Mouse (Mus musculus): ENCODE measurements around the gene Agbl4. TPM values are rescaled to one million over a fixed set of nuclear protein-coding genes. Genes with fewer than 3 reads are reported as not detected.

Gene Agbl4
- polyA plus RNA-seq, 1 experiment, result 0.21 TPM

DNA sequence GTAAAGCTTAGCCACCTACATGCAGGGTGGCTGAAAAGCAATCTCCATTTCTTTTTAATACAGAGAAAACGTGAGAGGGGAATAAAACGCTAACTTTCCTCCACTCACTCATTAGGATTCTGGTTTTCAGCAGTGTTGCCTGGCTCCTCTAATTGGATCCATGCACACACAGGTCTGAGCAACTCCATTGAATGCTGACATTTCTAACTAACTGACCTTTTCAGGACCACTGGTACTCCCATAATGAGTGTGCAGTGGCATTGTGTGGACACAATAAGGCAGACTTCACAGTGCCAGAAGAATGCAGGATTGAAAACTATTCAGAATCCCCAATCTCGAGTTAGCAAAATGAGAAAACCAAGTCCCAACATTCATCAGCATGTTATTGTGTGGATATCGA is 952.5 kb downstream of the Agbl4 start:
- no peaks in the 10 kb centered on the region for H3K4me1 ChIP-seq (ENCODE audit: control insufficient read depth, insufficient read depth, low read length)
- H3K4me3 ChIP-seq (replicated peaks; ENCODE audit: extremely low read depth, low read depth, low read length), result no peak overlapping the region
- 86% methylated on average over 4 of the region's 4 CpGs for WGBS
- DNase-seq, result no peak
- TF ChIP-seq POLR2A (IDR thresholded peaks at IDR 0.05; ENCODE audit: borderline replicate concordance, extremely low read depth, low read depth, low read length) (no peak), CTCF (IDR thresholded peaks at IDR 0.05; ENCODE audit: insufficient read depth, low read length) (no peak)

DNA sequence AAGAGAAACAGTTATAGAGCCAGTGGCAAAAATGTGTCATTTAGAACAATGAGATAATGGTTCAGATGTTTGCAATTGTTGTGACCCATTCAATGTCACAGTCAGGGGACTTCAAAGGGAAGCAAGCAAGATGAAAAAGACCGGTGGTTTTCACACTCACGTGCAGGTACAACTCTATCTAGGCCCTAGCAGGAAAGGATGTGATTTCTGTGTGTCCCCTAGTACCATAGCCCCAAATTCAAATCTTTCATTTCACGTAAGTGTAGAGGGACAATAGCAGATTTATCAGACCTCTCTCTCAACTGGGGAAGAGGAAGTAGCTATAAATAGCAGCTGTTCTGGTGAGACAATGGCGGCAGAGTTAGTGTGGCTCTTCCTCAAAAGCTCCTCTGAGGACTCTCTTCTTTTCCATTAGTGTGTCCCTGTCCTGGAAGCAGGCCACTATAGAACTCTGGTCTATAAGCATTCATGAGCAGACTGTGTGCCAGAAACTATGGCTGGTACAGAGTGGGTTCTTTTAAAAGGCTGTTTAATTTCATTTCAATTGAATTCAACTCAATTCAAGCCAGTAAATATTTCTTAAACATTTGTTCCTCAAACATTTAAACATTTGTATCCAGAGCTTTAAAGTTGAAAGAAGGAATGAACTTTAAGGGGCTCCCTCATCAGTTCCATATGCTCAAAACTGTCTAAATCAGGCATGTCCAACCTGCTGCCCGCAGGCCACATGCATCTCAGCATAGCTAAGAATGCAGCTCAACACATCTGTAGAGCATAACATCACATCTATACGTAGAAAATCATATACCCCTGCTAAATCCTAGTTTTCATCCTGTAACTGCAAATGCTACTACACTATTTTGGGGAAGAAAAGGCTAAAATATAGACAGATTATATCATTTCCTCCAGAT is 953.4 kb downstream of the Agbl4 start:
- 49% methylated on average over 6 of the region's 6 CpGs for WGBS
- DNase-seq, result no peak
- no peak overlapping the region for H3K4me3 ChIP-seq (replicated peaks; ENCODE audit: extremely low read depth, low read depth, low read length)
- H3K4me1 ChIP-seq (ENCODE audit: control insufficient read depth, insufficient read depth, low read length), result no peaks in the 10 kb centered on the region
- TF ChIP-seq POLR2A (IDR thresholded peaks at IDR 0.05; ENCODE audit: borderline replicate concordance, extremely low read depth, low read depth, low read length), result no peak
- no peak for TF ChIP-seq CTCF (IDR thresholded peaks at IDR 0.05; ENCODE audit: insufficient read depth, low read length)

DNA sequence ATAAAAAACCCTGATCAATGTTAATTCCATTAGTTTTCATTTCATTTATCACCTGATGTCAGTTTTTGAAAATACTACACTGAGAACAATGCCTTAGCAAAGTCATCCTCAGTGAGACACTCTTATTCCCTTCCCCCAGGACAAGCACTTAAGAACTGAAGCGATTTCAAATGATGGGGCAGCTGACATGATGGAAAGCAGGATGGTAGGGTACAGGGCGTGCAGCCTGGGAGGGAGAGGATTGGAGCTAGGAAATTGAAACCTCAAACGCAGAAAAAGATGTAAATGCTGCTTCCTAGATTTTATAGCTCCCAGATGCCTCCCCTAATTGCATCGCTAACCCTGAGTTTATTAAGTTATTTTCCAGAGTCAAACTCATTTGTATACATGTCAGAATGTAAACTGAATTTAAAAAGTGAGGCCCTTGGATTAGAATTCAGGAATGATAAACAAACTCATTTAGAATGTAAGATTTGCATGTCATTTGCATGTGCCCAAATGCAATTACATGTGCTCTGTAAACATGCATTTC is 959.2 kb downstream of the Agbl4 start:
- TF ChIP-seq CTCF (IDR thresholded peaks at IDR 0.05; ENCODE audit: insufficient read depth, low read length) (no peak), POLR2A (IDR thresholded peaks at IDR 0.05; ENCODE audit: borderline replicate concordance, extremely low read depth, low read depth, low read length) (no peak)
- Histone ChIP-seq H3K4me1 (ENCODE audit: control insufficient read depth, insufficient read depth, low read length) (no peaks in the 10 kb centered on the region), H3K4me3 (replicated peaks; ENCODE audit: extremely low read depth, low read depth, low read length) (no peak overlapping the region)
- no peak for DNase-seq
- 60% methylated on average over 4 of the region's 4 CpGs for WGBS

DNA sequence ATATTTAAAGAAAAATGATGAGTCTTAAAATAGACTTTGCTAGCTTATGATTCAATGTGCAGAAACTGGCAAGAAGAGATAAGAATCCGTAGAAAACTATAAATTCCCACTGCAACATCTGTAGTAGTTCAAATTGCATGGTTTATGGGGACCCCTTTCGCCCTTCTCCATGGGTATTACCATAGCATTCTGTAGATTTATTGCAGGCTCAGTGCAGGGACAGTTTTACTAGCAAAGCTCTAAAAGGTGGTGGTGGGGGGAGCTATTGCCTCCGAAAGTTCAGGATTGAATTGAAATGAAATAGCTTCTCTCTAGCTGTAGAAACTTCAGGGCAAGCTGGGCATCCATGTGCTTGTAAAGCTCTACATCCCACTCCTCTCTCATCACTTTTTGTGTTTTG is 959.7 kb downstream of the Agbl4 start:
- TF ChIP-seq CTCF (IDR thresholded peaks at IDR 0.05; ENCODE audit: insufficient read depth, low read length) (no peak), POLR2A (IDR thresholded peaks at IDR 0.05; ENCODE audit: borderline replicate concordance, extremely low read depth, low read depth, low read length) (no peak)
- Histone ChIP-seq H3K4me3 (replicated peaks; ENCODE audit: extremely low read depth, low read depth, low read length) (no peak overlapping the region), H3K4me1 (ENCODE audit: control insufficient read depth, insufficient read depth, low read length) (no peaks in the 10 kb centered on the region)
- WGBS, result 77% methylated on average over 3 of the region's 3 CpGs
- no peak for DNase-seq

DNA sequence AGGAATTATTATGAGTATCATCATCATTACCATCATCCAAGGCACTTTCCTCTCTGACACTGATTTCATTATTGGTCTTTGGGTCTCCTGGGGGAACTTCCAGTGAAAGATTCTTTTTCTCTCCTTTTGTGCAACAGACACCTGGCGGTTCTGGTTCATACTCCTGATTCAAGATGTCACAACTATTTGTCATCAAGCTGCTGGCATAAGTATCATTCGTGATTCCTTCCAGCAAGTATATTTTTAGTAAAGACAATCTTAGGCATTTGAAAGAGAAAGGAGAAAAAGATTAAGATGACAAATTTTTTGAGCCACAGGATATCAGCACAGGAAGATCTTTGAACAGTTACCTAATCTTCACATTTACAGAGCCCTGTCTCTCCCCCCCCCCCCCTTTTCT is 966.7 kb downstream of the Agbl4 start:
- no peak for TF ChIP-seq POLR2A (IDR thresholded peaks at IDR 0.05; ENCODE audit: borderline replicate concordance, extremely low read depth, low read depth, low read length)
- no peak for TF ChIP-seq CTCF (IDR thresholded peaks at IDR 0.05; ENCODE audit: insufficient read depth, low read length)
- DNase-seq, result no peak
- 76% methylated on average over 2 of the region's 2 CpGs for WGBS
- Histone ChIP-seq H3K4me3 (replicated peaks; ENCODE audit: extremely low read depth, low read depth, low read length) (no peak overlapping the region), H3K4me1 (ENCODE audit: control insufficient read depth, insufficient read depth, low read length) (no peaks in the 10 kb centered on the region)

DNA sequence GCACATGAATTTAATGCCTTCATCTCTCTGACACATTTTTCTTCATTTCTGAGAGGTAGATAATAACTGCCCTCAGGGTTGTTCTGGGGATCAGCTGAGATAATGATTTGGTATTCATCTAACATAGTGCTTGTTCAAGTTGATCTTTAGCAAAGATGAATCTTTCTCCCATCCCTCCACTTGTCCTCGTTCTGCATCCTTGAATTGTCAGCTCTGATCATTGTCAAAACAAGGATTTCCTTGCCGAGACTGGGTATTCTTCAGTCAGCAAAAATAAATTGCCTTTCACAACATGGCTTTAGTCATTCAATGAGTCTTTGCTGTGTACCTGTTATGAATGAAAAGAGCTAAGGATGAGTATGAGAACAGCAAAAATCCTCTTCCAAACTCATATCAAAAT is 970.3 kb downstream of the Agbl4 start:
- no peak for DNase-seq
- WGBS, result 50% methylated on average over 2 of the region's 2 CpGs
- TF ChIP-seq POLR2A (IDR thresholded peaks at IDR 0.05; ENCODE audit: borderline replicate concordance, extremely low read depth, low read depth, low read length), result no peak
- no peaks in the 10 kb centered on the region for H3K4me1 ChIP-seq (ENCODE audit: control insufficient read depth, insufficient read depth, low read length)
- H3K4me3 ChIP-seq (replicated peaks; ENCODE audit: extremely low read depth, low read depth, low read length), result no peak overlapping the region

DNA sequence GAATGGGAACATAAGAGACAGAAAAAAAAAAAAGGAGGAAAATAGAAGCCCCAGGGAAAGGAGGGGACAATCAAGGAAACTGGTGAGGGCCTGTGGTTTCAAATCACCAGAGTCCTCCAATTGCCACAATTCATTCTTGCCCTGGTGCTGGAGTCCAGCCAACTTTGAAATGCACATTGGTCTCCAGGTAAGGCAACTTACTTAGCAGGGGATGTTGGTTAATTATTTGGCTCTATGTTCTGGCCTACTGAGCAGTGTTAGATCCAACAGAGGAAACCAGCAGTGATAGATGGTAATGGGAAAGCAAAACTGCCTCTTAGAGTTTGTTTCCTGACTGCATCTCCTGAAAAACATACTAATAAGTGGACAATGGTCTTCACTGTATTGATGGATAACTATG is 979.7 kb downstream of the Agbl4 start:
- TF ChIP-seq POLR2A (IDR thresholded peaks at IDR 0.05; ENCODE audit: borderline replicate concordance, extremely low read depth, low read depth, low read length), result no peak
- no peak overlapping the region for H3K4me3 ChIP-seq (replicated peaks; ENCODE audit: extremely low read depth, low read depth, low read length)
- no peaks in the 10 kb centered on the region for H3K4me1 ChIP-seq (ENCODE audit: control insufficient read depth, insufficient read depth, low read length)
- no peak for DNase-seq

DNA sequence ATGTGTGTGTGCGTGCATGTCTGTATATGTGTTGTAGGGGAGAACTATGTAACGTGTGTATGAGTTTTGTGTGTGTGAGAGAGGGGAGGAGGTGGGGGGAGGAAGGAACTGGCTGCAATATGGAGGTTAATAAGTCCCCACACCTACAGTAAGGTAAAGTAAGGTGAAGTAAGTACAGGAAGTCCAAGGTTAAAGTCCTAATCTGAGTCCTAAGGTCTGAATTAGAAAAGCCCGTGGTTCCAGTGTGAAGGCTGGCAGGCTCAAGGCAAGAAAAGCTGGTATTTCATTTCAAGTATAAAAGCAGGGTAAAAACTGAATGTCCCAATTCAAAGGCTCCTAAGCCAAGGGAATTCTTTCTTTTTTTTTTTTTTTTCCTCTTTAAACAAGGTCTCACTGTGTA is 980.6 kb downstream of the Agbl4 start:
- no peak for DNase-seq
- H3K4me1 ChIP-seq (ENCODE audit: control insufficient read depth, insufficient read depth, low read length), result no peaks in the 10 kb centered on the region

DNA sequence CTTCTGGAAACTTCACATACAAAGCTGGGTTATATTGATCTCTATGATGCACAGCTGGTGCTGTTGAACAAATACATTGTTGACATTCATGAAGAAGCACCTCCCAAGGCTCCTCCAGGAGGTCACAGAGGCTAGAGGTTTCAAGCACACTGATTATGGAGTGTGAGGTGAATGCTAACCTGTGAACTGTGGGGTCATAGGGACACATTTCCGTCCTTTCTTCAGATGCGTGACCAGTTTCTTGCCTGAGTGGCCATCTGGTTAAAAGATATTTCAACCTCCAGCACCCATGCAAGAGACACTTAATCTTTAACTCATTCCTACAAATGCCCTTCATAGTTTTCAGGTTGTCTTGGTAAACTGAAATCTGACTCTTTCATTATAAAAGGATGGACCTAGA is 985.6 kb downstream of the Agbl4 start:
- DNase-seq, result no peak
- WGBS, result 85% methylated on average over 2 of the region's 2 CpGs
- TF ChIP-seq CTCF (IDR thresholded peaks at IDR 0.05; ENCODE audit: insufficient read depth, low read length), result no peak
- no peak for TF ChIP-seq POLR2A (IDR thresholded peaks at IDR 0.05; ENCODE audit: borderline replicate concordance, extremely low read depth, low read depth, low read length)

More for the DNA sequence above, 980.6 kb downstream of the Agbl4 start:
- WGBS, result 94% methylated on average over 3 of the region's 3 CpGs
- H3K4me3 ChIP-seq (replicated peaks; ENCODE audit: extremely low read depth, low read depth, low read length), result no peak overlapping the region
- TF ChIP-seq POLR2A (IDR thresholded peaks at IDR 0.05; ENCODE audit: borderline replicate concordance, extremely low read depth, low read depth, low read length), result no peak
- no peak for TF ChIP-seq CTCF (IDR thresholded peaks at IDR 0.05; ENCODE audit: insufficient read depth, low read length)

DNA sequence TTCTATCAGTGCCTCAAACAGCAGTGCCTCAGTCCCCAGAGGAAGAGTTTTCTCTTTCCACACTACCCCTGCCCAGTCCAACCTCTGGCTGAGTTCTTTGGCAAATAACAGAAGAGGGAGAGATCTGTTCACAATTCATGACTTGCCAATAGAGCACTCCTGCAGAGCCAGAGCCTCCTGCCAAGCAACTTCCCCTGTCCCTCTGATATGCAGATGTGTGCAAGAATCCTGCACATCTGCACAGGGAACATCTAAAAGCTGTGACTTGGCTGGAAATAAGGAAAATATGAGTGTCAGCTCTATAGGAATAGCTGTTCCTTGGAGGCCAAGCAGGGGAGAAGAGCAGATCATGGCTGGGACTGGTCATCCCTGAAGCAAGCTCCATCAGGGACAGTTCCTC is 993.3 kb downstream of the Agbl4 start:
- Histone ChIP-seq H3K4me3 (replicated peaks; ENCODE audit: extremely low read depth, low read depth, low read length) (no peak overlapping the region), H3K4me1 (ENCODE audit: control insufficient read depth, insufficient read depth, low read length) (no peaks in the 10 kb centered on the region)
- TF ChIP-seq POLR2A (IDR thresholded peaks at IDR 0.05; ENCODE audit: borderline replicate concordance, extremely low read depth, low read depth, low read length) (no peak), CTCF (IDR thresholded peaks at IDR 0.05; ENCODE audit: insufficient read depth, low read length) (no peak)
- no peak for DNase-seq

More for the DNA sequence above, 985.6 kb downstream of the Agbl4 start:
- Histone ChIP-seq H3K4me3 (replicated peaks; ENCODE audit: extremely low read depth, low read depth, low read length) (no peak overlapping the region), H3K4me1 (ENCODE audit: control insufficient read depth, insufficient read depth, low read length) (no peaks in the 10 kb centered on the region)
